Mouse (Mus musculus): ENCODE measurements around the gene Zfp932. TPM values are rescaled to one million over a fixed set of nuclear protein-coding genes. Genes with fewer than 3 reads are reported as not detected.
"Not testable (repeated sequence)": the region's sequence is repeated elsewhere in the genome, so short reads cannot be mapped to it uniquely, and the experiment has no call there.

The Zfp932 gene
- polyA plus RNA-seq (2012; rRNA removed): 19.6 and 25.7 TPM in 2 replicates
- polyA plus RNA-seq (2014; fragmentation: Nextera tagmentation; extraction: Ambion mirVana): 22.1 and 24.4 TPM in 2 replicates

DNA sequence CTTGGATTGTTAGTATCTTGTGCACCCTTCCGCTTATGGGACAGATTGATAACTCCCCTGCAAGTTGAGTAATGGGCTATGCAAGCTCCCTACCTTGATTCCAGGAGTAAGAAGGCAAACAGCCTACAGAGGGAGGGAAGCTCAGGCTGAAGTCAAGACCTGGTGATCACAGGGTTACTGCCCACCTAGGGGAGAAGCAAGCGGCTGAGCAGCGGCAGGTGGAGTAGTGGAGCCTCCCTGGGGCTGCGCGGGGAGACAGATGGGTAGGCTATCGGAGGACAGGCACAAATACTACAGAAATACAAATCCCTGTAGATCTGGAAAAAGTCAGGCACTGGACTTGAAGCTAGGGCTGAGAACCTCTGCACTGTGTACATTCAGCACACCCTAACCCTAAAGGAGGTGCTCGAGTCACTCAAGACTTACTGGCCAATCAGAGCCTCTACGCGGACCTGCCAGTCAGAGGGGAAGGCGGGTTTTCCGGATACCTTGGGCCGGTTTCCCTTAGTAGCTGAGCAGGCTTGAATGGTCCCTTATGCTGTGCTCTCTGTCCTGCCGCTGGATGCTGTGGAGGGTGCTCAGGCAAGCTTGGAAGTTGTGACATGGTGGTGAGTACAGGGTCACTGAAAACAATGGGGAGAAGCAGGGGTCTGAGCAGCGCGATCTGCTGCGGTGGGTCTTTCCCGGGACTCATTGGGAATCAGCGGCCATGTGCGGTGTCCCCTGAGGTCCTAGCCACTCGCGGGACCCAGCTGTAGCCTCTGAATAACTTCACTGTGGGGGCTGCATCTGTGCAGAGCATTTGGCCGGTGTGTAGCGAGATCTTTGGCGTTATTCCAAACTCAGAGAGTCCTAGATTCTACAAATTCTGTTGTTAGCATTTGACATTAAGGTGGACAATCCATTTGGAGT lies at the start of gene Zfp932:
Gene Zfp932 (plus strand): TSS at position 496 of the 912 bp plus-strand sequence.
- not testable (repeated sequence) for H3K27ac ChIP-seq (replicated peaks; ENCODE audit: low read depth, low read length); DNase-seq (ENCODE audit: low spot score); H3K9me3 ChIP-seq (ENCODE audit: control insufficient read depth, low read length); H3K27me3 ChIP-seq (ENCODE audit: control insufficient read depth, insufficient read depth, low read length); H3K36me3 ChIP-seq (ENCODE audit: control insufficient read depth, insufficient read depth, low read length); H3K4me1 ChIP-seq (ENCODE audit: control insufficient read depth, insufficient read depth, low read length)
- Histone ChIP-seq H3K9ac (ENCODE audit: low read depth, low read length, severe bottlenecking) (peak within 1 kb of the TSS; percentile 52), H3K4me2 (replicated peaks; ENCODE audit: low read depth, low read length, severe bottlenecking) (peak within 1 kb of the TSS; percentile 55), H3K4me3 (replicated peaks; ENCODE audit: low read length) (peak within 1 kb of the TSS; percentile 43)
- 3% methylated on average over 24 of the region's 24 CpGs for WGBS
- ATAC-seq (ENCODE audit: low FRiP score, low read depth): peak; percentile 99

DNA sequence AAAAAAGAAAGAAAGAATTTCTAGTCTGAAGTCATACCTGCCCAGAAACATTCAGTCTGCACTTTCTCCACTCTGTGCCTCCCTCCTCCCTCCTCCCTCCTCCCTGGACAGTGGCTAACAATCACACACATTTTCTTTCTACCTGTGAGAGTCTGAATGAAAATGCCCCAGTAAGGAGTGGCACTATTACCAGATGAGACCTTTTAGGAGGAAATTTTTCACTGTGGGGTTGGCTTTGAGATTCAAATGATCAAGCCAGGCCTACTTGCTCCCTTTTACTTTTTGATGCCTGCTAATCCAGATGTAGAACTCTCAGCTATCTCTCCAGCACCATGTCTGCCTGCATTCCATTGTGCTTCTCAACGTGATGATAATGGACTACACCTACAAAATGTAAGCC lies 46.0 kb upstream of the Zfp932 start:
- 70% methylated on average over 1 of the region's 1 CpGs for WGBS
- no peaks in the 10 kb centered on the region for H3K27me3 ChIP-seq (ENCODE audit: control insufficient read depth, insufficient read depth, low read length)

DNA sequence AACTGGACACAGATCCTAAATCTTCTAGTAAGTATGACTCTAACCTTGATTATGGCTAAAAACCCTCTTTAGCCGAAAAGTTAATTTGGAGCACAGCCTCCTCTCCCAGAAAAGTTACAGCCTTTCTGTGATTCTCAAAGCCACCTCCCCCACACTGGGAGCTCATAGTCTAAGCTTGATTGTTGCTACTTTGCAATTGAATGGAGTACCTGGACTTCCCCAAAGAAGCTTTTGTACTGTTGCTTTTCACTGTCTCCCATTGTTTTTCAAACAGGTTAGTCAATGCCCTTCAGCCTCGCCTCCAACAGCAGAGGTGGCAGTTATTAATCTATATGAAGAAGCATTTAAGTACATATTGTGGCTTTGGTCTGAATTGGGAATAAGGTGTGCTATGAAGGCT lies 15.6 kb upstream of the Zfp932 start:
- not testable (repeated sequence) for H3K27ac ChIP-seq (replicated peaks; ENCODE audit: low read depth, low read length); H3K4me1 ChIP-seq (ENCODE audit: control insufficient read depth, insufficient read depth, low read length); H3K4me3 ChIP-seq (replicated peaks; ENCODE audit: low read length); ATAC-seq (ENCODE audit: low FRiP score, low read depth); H3K27me3 ChIP-seq (ENCODE audit: control insufficient read depth, insufficient read depth, low read length); H3K9ac ChIP-seq (ENCODE audit: low read depth, low read length, severe bottlenecking); DNase-seq (ENCODE audit: low spot score); H3K9me3 ChIP-seq (ENCODE audit: control insufficient read depth, low read length); H3K36me3 ChIP-seq (ENCODE audit: control insufficient read depth, insufficient read depth, low read length); H3K4me2 ChIP-seq (replicated peaks; ENCODE audit: low read depth, low read length, severe bottlenecking)
- WGBS: 90% methylated on average over 2 of the region's 2 CpGs

More for the DNA sequence above, 46.0 kb upstream of the Zfp932 start:
- Histone ChIP-seq H3K27ac (replicated peaks; ENCODE audit: low read depth, low read length) (no peak overlapping the region), H3K4me3 (replicated peaks; ENCODE audit: low read length) (no peak overlapping the region), H3K4me2 (replicated peaks; ENCODE audit: low read depth, low read length, severe bottlenecking) (no peak overlapping the region), H3K9me3 (ENCODE audit: control insufficient read depth, low read length) (no peaks in the 10 kb centered on the region), H3K4me1 (ENCODE audit: control insufficient read depth, insufficient read depth, low read length) (no peaks in the 10 kb centered on the region), H3K36me3 (ENCODE audit: control insufficient read depth, insufficient read depth, low read length) (no peaks in the 10 kb centered on the region), H3K9ac (ENCODE audit: low read depth, low read length, severe bottlenecking) (no peak overlapping the region)
- no peak for ATAC-seq (ENCODE audit: low FRiP score, low read depth)
- no peak for DNase-seq (ENCODE audit: low spot score)
- no peak for TF ChIP-seq POLR2A (IDR thresholded peaks at IDR 0.05; ENCODE audit: borderline replicate concordance, extremely low read depth, insufficient read depth, insufficient read length)

DNA sequence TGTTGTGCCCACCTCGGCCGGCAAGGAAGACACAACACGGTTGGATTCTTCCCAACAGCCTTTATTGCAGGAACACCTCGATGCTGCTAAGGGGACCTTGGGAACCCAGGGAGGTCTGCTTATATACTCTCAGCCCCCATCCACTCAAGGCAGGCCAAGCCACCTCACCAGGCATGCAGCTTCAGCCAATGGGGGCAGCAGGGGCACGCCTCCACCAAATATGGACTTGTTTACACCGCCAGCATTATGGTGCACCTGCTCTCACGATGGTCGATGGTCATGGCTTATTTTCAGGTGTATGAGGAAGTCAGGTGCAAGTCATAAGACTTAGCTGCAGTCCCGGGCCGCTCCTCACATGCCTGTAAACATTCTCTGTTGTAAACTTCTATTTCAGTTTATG lies 860 bp upstream of the Zfp932 start:
- H3K4me3 ChIP-seq (replicated peaks; ENCODE audit: low read length); H3K27me3 ChIP-seq (ENCODE audit: control insufficient read depth, insufficient read depth, low read length); H3K9me3 ChIP-seq (ENCODE audit: control insufficient read depth, low read length); H3K27ac ChIP-seq (replicated peaks; ENCODE audit: low read depth, low read length); H3K4me1 ChIP-seq (ENCODE audit: control insufficient read depth, insufficient read depth, low read length); ATAC-seq (ENCODE audit: low FRiP score, low read depth); H3K4me2 ChIP-seq (replicated peaks; ENCODE audit: low read depth, low read length, severe bottlenecking); H3K9ac ChIP-seq (ENCODE audit: low read depth, low read length, severe bottlenecking); DNase-seq (ENCODE audit: low spot score); H3K36me3 ChIP-seq (ENCODE audit: control insufficient read depth, insufficient read depth, low read length): not testable (repeated sequence)
- 80% methylated on average over 10 of the region's 10 CpGs for WGBS

- peaks cover 11% of the 10 kb centered on the region; the same call in 1 of the 2 replicates for H3K9me3 ChIP-seq (ENCODE audit: control insufficient read depth, low read length)
- ATAC-seq (ENCODE audit: low FRiP score, low read depth); H3K36me3 ChIP-seq (ENCODE audit: control insufficient read depth, insufficient read depth, low read length); H3K27me3 ChIP-seq (ENCODE audit: control insufficient read depth, insufficient read depth, low read length); H3K27ac ChIP-seq (replicated peaks; ENCODE audit: low read depth, low read length); H3K4me1 ChIP-seq (ENCODE audit: control insufficient read depth, insufficient read depth, low read length); H3K4me3 ChIP-seq (replicated peaks; ENCODE audit: low read length); H3K9ac ChIP-seq (ENCODE audit: low read depth, low read length, severe bottlenecking); H3K4me2 ChIP-seq (replicated peaks; ENCODE audit: low read depth, low read length, severe bottlenecking); DNase-seq (ENCODE audit: low spot score): not testable (repeated sequence)
- WGBS: 91% methylated on average over 10 of the region's 10 CpGs
Observed at GRCm38 (mm10) chr5:110015775-110016174, 19.5 kb downstream of the Zfp932 start.

Measured in limb, embryonic 14.5 days (tissue).